Mouse (Mus musculus): ENCODE measurements around the gene Inpp5k.

Inpp5k gene

DNA sequence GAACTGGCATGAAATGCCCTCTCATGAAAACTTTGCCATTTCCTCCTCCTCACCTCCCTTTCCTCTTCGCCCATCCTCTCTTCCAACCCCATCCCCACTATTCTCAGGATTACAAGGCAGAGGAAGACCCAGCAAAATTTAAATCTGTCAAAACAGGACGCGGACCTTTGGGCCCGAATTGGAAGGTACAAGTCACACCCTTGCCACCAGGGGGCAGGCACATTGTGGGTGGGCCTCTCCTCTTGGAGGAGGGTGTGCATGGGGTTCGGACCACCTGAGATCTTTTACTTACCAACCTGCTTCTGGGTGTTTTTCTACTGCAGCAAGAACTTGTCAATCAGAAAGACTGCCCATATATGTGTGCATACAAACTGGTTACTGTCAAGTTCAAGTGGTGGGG, 11.7 kb upstream of the Inpp5k start:
- peak in 1 of 2 experiments; percentile 64 for DNase-seq (ENCODE audit: inconsistent age in 2 of 2, low spot score in 1 of 2)

DNA sequence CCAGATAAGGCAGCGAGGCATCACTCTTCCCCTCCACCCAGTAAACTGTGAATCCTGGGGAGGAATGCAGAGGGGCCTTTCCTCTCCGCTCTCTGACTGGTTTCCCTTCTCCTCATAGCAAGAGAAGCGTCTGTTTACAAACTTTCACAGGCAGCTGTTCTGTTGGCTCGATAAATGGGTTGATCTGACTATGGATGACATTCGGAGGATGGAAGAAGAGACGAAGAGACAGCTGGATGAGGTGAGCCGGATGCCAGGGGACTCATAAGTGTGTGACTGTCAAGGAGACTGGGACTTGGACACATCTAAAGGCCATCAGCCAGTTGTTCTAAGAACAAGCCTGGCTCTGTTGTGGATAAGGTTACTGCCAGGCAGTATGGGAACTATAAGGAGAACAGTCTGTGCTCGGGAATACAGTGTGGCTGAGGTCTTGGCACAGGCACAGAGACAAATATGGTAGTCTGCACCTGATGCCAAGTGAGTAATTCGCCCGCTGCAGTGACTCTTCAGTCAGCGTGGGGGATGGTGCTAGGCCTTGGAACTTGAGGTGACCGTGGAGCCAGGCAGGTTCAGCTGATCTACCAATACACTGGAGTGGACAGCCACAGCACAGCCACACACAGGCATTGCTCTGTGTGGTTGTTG, 10.5 kb upstream of the Inpp5k start:
- DNase-seq (ENCODE audit: inconsistent age in 2 of 2, low spot score in 1 of 2), result peak; percentile 91 to 94

- peak in 1 of 2 experiments; percentile 62 for DNase-seq (ENCODE audit: inconsistent age in 2 of 2, low spot score in 1 of 2)
Measured at GRCm38 (mm10) chr11:75621426-75621825, 9.4 kb upstream of the Inpp5k start.

GRCm38 (mm10) chr11:75622588-75623329, 8.0 kb upstream of the Inpp5k start:
- DNase-seq (ENCODE audit: inconsistent age in 2 of 2, low spot score in 1 of 2), result peak in 1 of 2 experiments; percentile 56

DNA sequence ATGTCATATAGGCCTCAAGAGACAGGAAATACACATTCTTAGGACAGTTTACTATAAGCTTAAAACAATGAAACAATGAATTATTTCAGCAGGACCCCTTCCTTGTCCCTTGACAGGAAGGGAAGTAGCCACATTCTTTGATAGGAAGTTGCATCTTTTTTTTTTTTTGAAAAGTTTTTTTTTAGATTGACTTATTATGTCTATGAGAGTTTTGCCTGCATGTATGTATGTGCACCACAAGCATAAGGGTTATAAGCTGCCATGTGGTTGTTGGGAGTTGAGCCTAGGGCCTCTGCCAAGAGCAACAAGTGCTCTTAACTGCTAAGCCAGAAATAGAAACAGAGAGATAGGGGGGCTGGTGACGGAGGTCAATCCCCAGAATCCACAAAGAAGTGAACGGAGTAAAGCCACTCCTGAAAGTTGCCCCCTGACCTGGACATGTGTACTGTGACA, 6.7 kb upstream of the Inpp5k start:
- peak in 1 of 2 experiments; percentile 68 for DNase-seq (ENCODE audit: inconsistent age in 2 of 2, low spot score in 1 of 2)

DNA sequence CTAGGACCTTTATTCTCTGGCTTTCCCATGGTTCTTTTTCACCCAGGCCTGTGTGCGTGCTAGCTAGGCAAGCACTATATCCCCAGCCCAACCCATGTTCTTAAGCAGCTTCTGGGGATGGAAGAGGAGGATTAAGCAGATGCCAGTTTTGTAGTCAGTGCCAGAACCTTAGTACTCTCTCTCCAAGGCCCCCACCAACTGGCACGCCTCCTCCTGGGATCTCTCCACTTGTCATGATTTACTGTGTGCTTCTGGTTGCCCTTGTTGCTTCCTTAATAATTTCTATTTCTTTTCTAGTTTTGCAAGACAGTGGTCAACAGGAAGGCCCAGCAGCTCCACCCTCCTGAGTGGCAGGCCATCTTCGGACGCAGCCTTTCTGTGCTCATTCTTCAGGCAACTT, 5.0 kb upstream of the Inpp5k start:
- peak; percentile 67 to 84 for DNase-seq (ENCODE audit: inconsistent age in 2 of 2, low spot score in 1 of 2)

- peak in 1 of 2 experiments; percentile 48 for DNase-seq (ENCODE audit: inconsistent age in 2 of 2, low spot score in 1 of 2)
Measured at GRCm38 (mm10) chr11:75630098-75630497, 690 bp upstream of the Inpp5k start.

- peak in 1 of 2 experiments; percentile 81 for DNase-seq (ENCODE audit: inconsistent age in 2 of 2, low spot score in 1 of 2)
Measured at GRCm38 (mm10) chr11:75631561-75632225, 905 bp downstream of the Inpp5k start.

- DNase-seq (ENCODE audit: inconsistent age in 2 of 2, low spot score in 1 of 2), result no peak
Measured at GRCm38 (mm10) chr11:75632921-75633320, 2.1 kb downstream of the Inpp5k start.

GRCm38 (mm10) chr11:75634801-75635200, 4.0 kb downstream of the Inpp5k start:
- peak in 1 of 2 experiments; percentile 33 for DNase-seq (ENCODE audit: inconsistent age in 2 of 2, low spot score in 1 of 2)

DNA sequence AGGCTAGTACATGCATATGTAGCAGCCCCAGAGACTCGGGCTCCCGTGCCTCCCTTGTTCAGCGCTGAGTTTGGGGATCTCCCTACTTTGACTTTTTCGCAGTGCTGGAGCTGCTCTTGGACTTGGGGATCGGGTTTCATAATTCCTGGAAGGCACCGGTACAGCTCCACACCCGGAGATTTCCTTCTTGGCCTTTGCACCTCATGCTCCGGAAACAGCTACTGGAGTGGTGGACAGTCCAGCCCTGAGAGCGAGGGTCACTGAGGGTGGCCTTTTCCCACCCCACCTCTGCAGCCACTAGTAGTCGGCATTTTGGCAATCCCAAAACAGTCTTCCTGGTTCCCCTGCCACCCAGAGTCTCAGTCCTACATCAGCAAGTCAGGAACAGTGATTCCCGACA, 4.5 kb downstream of the Inpp5k start:
- peak; percentile 27 to 71 for DNase-seq (ENCODE audit: inconsistent age in 2 of 2, low spot score in 1 of 2)

DNA sequence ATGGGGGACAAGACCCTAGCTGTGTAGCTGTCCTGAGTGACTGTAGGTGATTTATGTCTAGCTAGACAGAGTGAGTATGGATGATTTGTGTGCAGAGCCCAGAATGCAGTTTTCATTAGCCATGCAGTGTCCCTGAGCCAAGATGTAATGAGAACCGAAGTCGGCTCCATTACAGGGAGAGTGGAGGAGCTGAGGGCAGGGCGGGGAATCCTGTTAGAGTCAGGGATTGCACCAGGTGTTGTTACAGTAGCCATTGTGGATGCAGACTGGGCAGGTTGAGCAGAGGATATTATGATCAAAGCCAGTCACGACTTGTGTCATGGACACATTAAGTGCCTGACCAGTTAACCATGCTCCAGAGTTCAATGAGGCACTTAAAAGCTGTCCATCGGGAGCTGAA, 12.5 kb downstream of the Inpp5k start:
- no peak for DNase-seq (ENCODE audit: inconsistent age in 2 of 2, low spot score in 1 of 2)

- DNase-seq (ENCODE audit: inconsistent age in 2 of 2, low spot score in 1 of 2), result peak in 1 of 2 experiments; percentile 31
Measured at GRCm38 (mm10) chr11:75644684-75645083, 13.9 kb downstream of the Inpp5k start.

GRCm38 (mm10) chr11:75647681-75648211, 17.0 kb downstream of the Inpp5k start:
- DNase-seq (ENCODE audit: inconsistent age in 2 of 2, low spot score in 1 of 2), result peak in 1 of 2 experiments; percentile 58

DNA sequence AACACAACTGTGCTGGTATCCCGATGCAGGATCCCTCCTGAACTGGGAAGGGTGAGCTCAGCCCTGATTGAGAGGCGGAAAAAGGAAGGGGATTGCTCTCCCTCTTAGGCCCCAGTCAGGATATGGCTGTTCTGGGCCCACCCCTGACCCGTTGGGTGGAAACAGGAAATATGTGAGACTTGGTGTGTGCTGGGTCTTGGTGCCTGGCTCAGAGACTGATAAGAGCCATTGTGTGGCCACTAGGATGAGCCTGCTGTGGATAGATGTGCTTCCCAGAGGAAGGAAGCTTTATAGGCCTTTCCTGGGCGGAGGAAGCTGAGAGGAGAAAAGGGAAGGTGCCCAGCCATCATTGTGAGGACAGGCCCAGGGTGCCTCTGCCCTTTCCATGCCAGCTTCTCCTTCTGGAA, 18.4 kb downstream of the Inpp5k start:
- peak; percentile 63 to 80 for DNase-seq (ENCODE audit: inconsistent age in 2 of 2, low spot score in 1 of 2)

DNA sequence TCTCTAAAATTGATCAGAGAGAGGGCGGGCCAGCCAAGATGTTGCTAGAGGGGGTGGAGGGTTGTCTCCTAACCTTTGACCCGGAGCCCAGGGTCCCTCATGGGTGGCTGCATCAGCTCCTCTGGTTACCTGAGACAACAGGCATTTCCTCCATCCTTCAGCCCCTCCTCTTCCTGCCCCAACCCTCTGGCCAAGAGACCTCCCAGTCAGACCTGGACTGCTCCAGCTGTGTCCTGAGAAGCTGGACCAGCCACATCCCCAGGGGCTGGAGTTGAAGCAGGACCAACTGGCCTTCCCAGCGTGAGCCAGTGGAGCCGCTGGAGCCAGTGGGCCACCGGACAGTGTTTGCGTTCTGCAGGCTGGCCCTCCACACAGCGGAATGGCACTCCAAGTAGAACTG, 19.5 kb downstream of the Inpp5k start, which contains the start of gene Myo1c:
Gene Myo1c, plus strand, starts transcription at position 194 of the 400 bp plus-strand sequence.
- peak; percentile 63 to 77 for DNase-seq (ENCODE audit: inconsistent age in 2 of 2, low spot score in 1 of 2)

GRCm38 (mm10) chr11:75650958-75651425, 20.2 kb downstream of the Inpp5k start:
- no peak for DNase-seq (ENCODE audit: inconsistent age in 2 of 2, low spot score in 1 of 2)

- peak; percentile 91 to 95 for DNase-seq (ENCODE audit: inconsistent age in 2 of 2, low spot score in 1 of 2)
Measured at GRCm38 (mm10) chr11:75651426-75652221, 20.8 kb downstream of the Inpp5k start.

GRCm38 (mm10) chr11:75652222-75652941, 21.6 kb downstream of the Inpp5k start:
- peak; percentile 48 to 58 for DNase-seq (ENCODE audit: inconsistent age in 2 of 2, low spot score in 1 of 2)

Data from adrenal gland, adult (tissue).